Comparison of ENCODE assay signal across 26 mouse cellular contexts in the genomic region with DNA sequence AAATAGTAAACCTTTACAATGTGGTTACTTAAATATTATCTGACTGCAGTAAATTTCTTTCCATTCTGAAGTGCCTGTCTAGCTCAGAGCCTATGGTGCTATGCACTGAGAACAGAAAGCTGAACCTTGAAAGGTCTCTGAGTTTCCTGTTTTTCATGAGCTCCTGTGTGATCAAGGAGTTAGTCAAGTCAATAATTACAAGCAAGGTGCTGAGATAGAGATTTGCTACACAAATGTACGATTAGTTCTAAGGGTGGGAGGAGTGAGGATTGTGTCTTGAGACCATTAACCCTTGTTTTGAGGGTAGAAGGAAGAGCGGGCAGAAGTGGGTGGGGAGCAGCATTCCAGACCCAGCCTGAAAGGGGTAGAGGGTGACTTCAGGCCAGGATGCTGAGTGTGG. TPM values are rescaled to one million over a fixed set of nuclear protein-coding genes. Genes with fewer than 3 reads are reported as not detected.
DNase-seq lines count a peak whose midpoint lies in the region; TF ChIP-seq lines count a peak whose summit lies in the region.
"Had no signal": no experiment of that assay in that cellular context is flagged by ENCODE, and none has a peak within 500 bp of the region (broad histone marks: within the 10 kb centered on the region; RNA-seq: fewer than 3 reads in every experiment).

No protein-coding gene starts in this region.

- peak; percentile 80 for DNase-seq in kidney, adult 2 months
- no peak for DNase-seq in kidney, postnatal 4 days
- peak; percentile 66 for DNase-seq in CD4-positive helper T cell, adult 2 months (ENCODE audit: low read depth, low spot score)
- DNase-seq in induced T-regulatory cell, adult 2 months (ENCODE audit: low read depth): peak; percentile 73
- DNase-seq in kidney, postnatal 14 days: peak; percentile 44
- no peak for DNase-seq in left cerebral cortex, postnatal 25 days (ENCODE audit: low spot score in 2 of 2)
- no peak for DNase-seq in cerebellum, postnatal 10 days
- DNase-seq in urinary bladder, postnatal 25 days (ENCODE audit: low spot score): no peak
- DNase-seq: adrenal gland, adult 2 months; cerebellum, adult 8-10 months; gastrocnemius, postnatal 10 days; heart, adult 18-20 months; heart, postnatal 4 days; liver, embryonic 13.5 days; lung, embryonic 14.5 days; lung, postnatal 4 days; right cerebral cortex, adult 18-20 months had no signal

- TF ChIP-seq CTCF in kidney, adult 2 months (conservative IDR thresholded peaks at IDR 0.05; ENCODE audit: insufficient read depth, insufficient read length, low read depth, low read length): no peak

- TF ChIP-seq POLR2A in kidney, adult 2 months (IDR thresholded peaks at IDR 0.05; ENCODE audit: low read depth, low read length): no peak

- peak overlapping the region; percentile 81 for H3K27ac ChIP-seq in kidney, adult 2 months (ENCODE audit: insufficient read depth, low read depth, low read length)
- H3K27ac ChIP-seq: embryonic facial prominence, embryonic 12.5 days; forebrain, embryonic 13.5 days; heart, embryonic 15.5 days; hindbrain, embryonic 15.5 days; limb, embryonic 13.5 days; liver, embryonic 13.5 days; midbrain, embryonic 10.5 days; neural tube, embryonic 12.5 days; stomach, embryonic 15.5 days had no signal

- peaks cover 47% of the 10 kb centered on the region for H3K4me1 ChIP-seq in kidney, adult 2 months (ENCODE audit: control insufficient read depth, insufficient read depth, low read length)
- H3K4me1 ChIP-seq: neural tube, embryonic 12.5 days had no signal

- WGBS in kidney, adult 2 months: 38% methylated on average over 2 of the region's 2 CpGs

- no peak overlapping the region for H3K4me3 ChIP-seq in kidney, adult 2 months (ENCODE audit: insufficient read depth, low read depth, low read length)
- H3K4me3 ChIP-seq: embryonic facial prominence, embryonic 12.5 days; erythroblast, embryonic 14.5 days; forebrain, embryonic 13.5 days; heart, embryonic 15.5 days; hindbrain, embryonic 15.5 days; limb, embryonic 13.5 days; liver, embryonic 13.5 days; midbrain, embryonic 10.5 days; neural tube, embryonic 12.5 days; stomach, embryonic 15.5 days had no signal

- H3K36me3 ChIP-seq in kidney, adult 2 months (ENCODE audit: control insufficient read depth, insufficient read depth, low read length): no peaks in the 10 kb centered on the region
- H3K36me3 ChIP-seq: embryonic facial prominence, embryonic 12.5 days; heart, embryonic 15.5 days; limb, embryonic 13.5 days; liver, embryonic 13.5 days; midbrain, embryonic 10.5 days; neural tube, embryonic 12.5 days; stomach, embryonic 15.5 days had no signal

- intact Hi-C loops in left cerebral cortex, postnatal 25 days (cut with DNase I): no loop called here

- no peaks in the 10 kb centered on the region for H3K27me3 ChIP-seq in kidney, adult 2 months (replicated peaks; ENCODE audit: control insufficient read depth, insufficient read depth, low read length)
- H3K27me3 ChIP-seq: embryonic facial prominence, embryonic 12.5 days; forebrain, embryonic 13.5 days; heart, embryonic 15.5 days; hindbrain, embryonic 15.5 days; limb, embryonic 13.5 days; liver, embryonic 13.5 days; neural tube, embryonic 12.5 days; stomach, embryonic 15.5 days had no signal

RNA-seq across cellular contexts. Expression of a gene that starts 16.1 kb away (rescaled TPM):
- polyA plus RNA-seq in kidney, adult 2 months (2012; rRNA removed): 14.6 TPM in 2 replicates
- 100 to 1,000 TPM in 1 of 2 experiments, 10 to 100 TPM in 1; 96.4 to 115 TPM for total RNA-seq in left cerebral cortex, postnatal 25 days (2021)

Comparison
In these comparisons a context has a peak if more than half of its experiments do, and no peak if none do; other contexts are left out.
1. DNase-seq: peak in kidney, adult 2 months (single experiment), CD4-positive helper T cell, adult 2 months (single experiment), induced T-regulatory cell, adult 2 months (single experiment) and kidney, postnatal 14 days (single experiment); none in kidney, postnatal 4 days (0 of 2), left cerebral cortex, postnatal 25 days (0 of 2), cerebellum, postnatal 10 days (0 of 2) and urinary bladder, postnatal 25 days (single experiment).